Mouse (Mus musculus) cerebellum, postnatal 14 days (tissue): ENCODE data around the gene Cpm.

Experiments used
- DNase-seq, 2 experiments: peaks; one replicate each; pipeline ENCODE4 v3.0.0; 2021; ENCODE audit warnings: mixed read lengths in 2 of 2

Gene Cpm

GRCm38 (mm10) chr10:117677494-117678236 lies 48.4 kb downstream of the Cpm start:
- no peak for DNase-seq

DNA sequence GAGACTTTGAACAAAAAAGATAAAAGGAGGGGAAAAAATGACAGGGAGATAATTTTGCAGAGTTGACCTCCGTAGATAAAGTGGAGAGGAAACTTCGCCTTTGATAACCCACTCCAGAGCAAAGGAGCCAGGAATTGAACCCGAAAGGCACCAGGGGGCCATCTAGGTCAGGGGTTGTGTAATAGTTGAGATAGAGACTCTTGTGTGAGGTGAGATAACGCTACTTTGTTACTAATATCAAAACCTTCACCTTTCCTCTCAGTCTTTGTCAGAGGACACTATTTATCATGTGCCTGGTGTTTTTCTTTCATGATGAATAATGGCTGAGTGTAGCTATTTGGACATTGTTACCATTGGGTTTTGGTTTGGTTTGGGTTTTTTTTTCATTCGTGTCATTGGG lies 49.1 kb downstream of the Cpm start:
- DNase-seq: no peak

- DNase-seq: no peak
These were observed 49.9 kb downstream of the Cpm start for GRCm38 (mm10) chr10:117679029-117679686.

- no peak for DNase-seq
These were observed 50.7 kb downstream of the Cpm start for GRCm38 (mm10) chr10:117679963-117680473.

DNA sequence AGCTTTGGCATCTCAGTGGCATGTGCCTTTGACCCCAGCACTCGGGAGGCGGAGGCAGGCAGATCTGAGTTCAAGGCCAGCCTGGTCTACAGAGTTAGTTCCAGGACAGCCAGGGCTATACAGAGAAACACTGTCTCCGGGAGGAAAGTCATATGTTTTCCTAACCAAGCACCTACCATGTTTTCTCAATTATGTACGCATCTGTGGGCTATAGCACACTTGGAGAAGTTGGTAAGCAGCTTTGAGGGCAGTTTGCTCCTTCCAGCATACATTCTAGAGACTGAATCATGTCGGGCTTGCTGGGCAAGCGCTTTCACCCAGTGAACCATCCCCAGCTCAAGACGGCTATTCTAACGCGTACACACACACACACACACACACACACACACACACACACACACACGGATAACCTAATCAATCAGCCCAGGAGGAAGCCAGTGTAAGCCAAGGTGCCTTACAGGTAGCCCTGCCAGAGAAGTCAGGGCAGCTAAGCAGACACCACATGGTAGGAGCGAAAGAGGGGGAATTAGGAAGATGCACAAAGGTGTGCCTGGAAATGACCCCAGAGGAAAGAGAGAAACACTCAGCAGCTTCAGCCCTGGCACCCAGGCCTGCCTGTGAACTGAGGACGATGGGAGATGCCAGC lies 51.7 kb downstream of the Cpm start:
- DNase-seq: no peak

- no peak for DNase-seq
These were observed 52.2 kb downstream of the Cpm start for GRCm38 (mm10) chr10:117681543-117681942.

- peak; percentile 64 to 78 for DNase-seq
These were observed 52.9 kb downstream of the Cpm start for GRCm38 (mm10) chr10:117681999-117682857.

DNA sequence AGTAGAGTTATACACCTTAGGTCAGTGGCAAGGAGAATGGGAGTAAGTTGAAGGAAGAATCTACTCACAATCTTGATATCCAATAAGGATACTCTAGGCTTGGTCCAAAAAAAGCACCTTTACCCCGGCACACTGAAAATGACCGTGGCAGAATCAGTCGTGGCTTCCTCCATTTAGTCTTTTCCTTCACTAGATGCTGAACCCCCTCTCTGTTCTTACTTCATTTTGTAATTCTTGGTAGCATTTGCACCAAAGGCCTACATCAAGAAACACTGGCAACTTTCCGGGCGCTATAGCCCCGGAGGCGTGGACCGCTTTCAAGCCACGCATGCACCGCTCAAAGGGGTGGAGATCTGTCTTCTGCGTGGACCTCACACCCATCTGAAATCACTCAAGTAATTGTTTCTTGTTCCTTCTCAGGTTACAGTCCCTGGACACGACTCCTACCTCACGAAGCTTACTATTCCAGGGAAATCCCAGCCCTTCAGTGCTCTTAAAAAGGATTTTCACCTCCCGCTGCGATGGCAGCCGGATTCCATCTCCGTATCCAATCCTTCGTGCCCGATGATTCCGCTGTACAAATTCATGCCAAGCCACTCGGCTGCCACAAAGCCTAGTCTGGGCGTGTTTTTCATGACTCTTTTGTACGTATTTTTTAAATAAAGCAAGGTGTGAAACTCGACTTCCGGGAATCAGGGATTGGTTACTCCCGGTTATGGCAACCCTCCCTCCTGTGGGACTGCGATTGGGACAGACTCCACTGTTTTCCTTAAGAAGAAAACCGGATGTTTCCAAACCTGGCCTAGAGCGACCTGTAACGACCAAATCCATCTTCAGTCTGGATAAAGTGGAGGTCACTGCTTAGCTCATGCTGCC lies 53.8 kb downstream of the Cpm start:
- DNase-seq: no peak

- no peak for DNase-seq
These were observed 54.4 kb downstream of the Cpm start for GRCm38 (mm10) chr10:117683734-117684037.

- DNase-seq: no peak
These were observed 55.2 kb downstream of the Cpm start for GRCm38 (mm10) chr10:117684298-117685170.

GRCm38 (mm10) chr10:117685171-117685848 lies 56.0 kb downstream of the Cpm start:
- DNase-seq: no peak

- no peak for DNase-seq
These were observed 56.7 kb downstream of the Cpm start for GRCm38 (mm10) chr10:117685849-117686591.

DNA sequence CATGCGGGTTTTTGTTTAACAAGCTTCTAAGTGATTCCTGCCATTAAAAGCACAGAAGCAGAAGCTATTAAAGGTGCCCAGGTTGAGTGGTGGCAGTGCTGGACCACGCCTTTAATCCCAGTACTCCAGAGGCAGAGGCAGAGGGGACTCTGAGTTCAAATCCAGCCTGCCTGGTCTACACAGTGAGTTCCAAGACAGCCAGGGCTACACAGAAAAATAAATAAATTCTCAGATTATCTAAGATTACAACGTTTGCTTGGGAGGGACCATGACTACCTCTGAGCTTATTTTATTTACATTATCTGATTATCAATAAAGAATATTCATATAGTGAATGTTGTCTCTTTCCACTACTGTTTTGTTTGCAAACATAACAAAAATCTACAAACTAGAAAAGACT lies 57.7 kb downstream of the Cpm start:
- no peak for DNase-seq

DNA sequence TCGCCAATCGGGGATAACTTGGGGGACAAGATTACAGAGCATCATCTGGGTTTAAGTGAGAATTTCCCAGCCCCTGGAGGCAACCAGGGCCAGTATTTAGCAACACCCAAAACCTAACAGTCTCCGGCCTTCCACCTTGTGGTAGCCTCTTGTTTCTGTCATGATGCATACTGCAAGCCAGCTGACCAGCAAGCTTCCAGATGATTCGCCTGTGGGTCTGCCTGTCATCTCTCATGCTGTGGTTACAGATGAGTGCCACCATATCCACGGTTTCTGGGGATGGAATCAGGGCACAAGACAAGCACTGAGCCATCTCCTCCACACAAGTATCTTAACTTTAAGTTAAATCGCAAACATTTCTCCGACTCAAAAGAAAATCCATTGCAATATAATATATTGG lies 58.3 kb downstream of the Cpm start:
- DNase-seq: no peak

DNA sequence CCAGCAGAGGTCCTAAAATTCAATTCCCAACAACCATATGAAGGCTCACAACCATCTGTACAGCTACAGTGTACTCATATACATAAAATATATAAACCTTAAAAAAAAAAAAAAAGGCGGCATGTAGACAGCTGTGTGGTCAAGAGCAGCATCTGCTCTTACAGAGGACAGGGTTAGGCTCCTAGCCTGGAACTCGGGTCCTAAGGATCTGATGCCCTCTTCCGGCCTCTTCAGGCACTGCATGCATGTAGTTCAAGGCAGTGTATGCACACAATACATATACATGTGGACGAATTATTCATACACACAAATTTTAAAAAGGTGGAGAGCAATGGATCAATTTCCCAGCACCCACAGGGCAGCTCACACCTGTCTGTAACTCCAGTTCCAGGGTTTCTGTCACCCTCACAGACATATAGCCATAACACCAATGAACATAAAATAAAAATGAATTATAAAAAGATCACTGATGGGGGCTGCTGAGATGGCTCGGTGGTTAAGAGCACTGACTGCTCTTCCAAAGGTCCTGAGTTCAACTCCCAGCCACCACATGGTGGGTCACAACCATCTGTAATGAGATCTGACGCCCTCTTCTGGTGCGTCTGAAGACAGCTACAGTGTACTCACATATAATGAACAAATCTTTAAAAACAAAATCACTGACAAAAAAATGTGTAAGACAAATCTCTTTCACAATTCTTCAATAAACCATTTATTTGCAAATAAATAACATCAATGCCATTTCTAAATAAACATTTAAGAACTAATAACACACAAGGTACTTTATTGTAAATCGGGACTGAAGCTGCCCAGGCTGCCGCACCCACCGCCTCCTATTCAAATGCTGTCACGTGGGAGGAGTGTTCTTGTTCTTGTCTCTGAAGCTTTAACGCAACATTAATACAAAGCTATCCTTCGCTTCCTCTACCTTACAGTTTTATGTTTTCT lies 59.2 kb downstream of the Cpm start:
- peak in 1 of 2 experiments; percentile 46 for DNase-seq

GRCm38 (mm10) chr10:117689297-117690100 lies 60.2 kb downstream of the Cpm start:
- DNase-seq: no peak

DNA sequence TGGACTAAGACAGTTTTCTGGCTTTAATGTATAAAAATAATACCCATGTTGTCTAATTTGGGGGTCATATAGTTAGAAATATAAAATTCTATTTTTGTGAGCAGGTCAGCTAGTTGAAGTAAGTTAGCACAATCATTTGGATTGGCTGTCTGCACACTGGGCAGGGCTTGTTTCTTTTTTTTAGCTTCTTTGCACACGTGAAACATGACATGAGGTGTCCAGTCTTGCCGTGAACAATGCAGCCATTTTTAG lies 60.7 kb downstream of the Cpm start:
- no peak for DNase-seq

- DNase-seq: no peak
These were observed 61.5 kb downstream of the Cpm start for GRCm38 (mm10) chr10:117690770-117691296.
